Mouse (Mus musculus) forebrain, postnatal 0 days (tissue): ENCODE results near the gene Gipc2. TPM values are rescaled to one million over a fixed set of nuclear protein-coding genes. Genes with fewer than 3 reads are reported as not detected.

Experiments
- ATAC-seq: fragments of 200-750 bp; cut with Nextera tagmentation; 2 replicates; pipeline ENCODE4 v1.8.0; 2017; ENCODE audit warnings: mild to moderate bottlenecking, moderate library complexity
- DNase-seq: peaks from one replicate; pipeline ENCODE4 v3.0.0-alpha.2; 2015
- H3K27ac ChIP-seq: fragments of 300-500 bp; sonication (generic); 2 replicates; pipeline ENCODE4 v1.5.1; 2014; ENCODE audit warnings: low read depth, mild to moderate bottlenecking, antibody characterized with exemption, low read length, moderate library complexity, mixed read lengths
- H3K27me3 ChIP-seq: fragments of 300-500 bp; sonication (generic); 2 replicates; pipeline ENCODE4 v1.6.1; 2014; ENCODE audit warnings: mild to moderate bottlenecking, low read length, mixed read lengths; ENCODE audit not compliant: insufficient read depth
- H3K36me3 ChIP-seq: fragments of 300-500 bp; sonication (generic); 2 replicates; pipeline ENCODE4 v1.6.1; 2014; ENCODE audit warnings: mild to moderate bottlenecking, moderate library complexity; ENCODE audit not compliant: insufficient read depth
- H3K4me1 ChIP-seq: fragments of 300-500 bp; sonication (generic); 2 replicates; pipeline ENCODE4 v1.6.1; 2014; ENCODE audit warnings: antibody characterized with exemption; ENCODE audit not compliant: insufficient read depth
- H3K4me2 ChIP-seq: fragments of 300-500 bp; sonication (generic); 2 replicates; pipeline ENCODE4 v1.6.1; 2014; ENCODE audit warnings: low read depth, mild to moderate bottlenecking, moderate library complexity
- H3K4me3 ChIP-seq: fragments of 300-500 bp; sonication (generic); 2 replicates; pipeline ENCODE4 v1.5.1; 2014; ENCODE audit warnings: low read depth, low read length, mixed read lengths
- H3K9ac ChIP-seq: fragments of 300-500 bp; sonication (generic); 2 replicates; pipeline ENCODE4 v1.6.1; 2014; ENCODE audit warnings: mild to moderate bottlenecking
- H3K9me3 ChIP-seq: fragments of 300-500 bp; sonication (generic); 2 replicates; pipeline ENCODE4 v1.6.1; 2016; ENCODE audit warnings: low read length
- CTCF ChIP-seq: sonication (generic); IDR thresholded peaks from 2 replicates; pipeline ENCODE4 v1.5.1; 2016; ENCODE audit warnings: antibody characterized with exemption, control low read depth, low read depth
- WGBS: fragments of 180-500 bp; shearing (Covaris S2); extraction: QIAGEN DNeasy Blood & Tissue Kit; methylation state at CpG from one replicate; pipeline ENCODE4 v1.1.7; 2014; 5-methylcytosine and 5-hydroxymethylcytosine counted together
- polyA plus RNA-seq: library from polyadenylated mRNA; unstranded; fragments of >200 nt; fragmentation: Nextera tagmentation; extraction: Ambion mirVana; gene quantifications from 2 replicates; pipeline ENCODE4 v1.2.1, GENCODE M21; 2015
- total RNA-seq: library from RNA; depleted of rRNA; stranded (reverse); fragments of >200 nt; gene quantifications from 2 replicates; pipeline ENCODE4 v1.2.3, GENCODE M21; 2014

Gene Gipc2
- total and polyA plus RNA-seq, 2 experiments from 2014 or later: 6.3 to 13.9 TPM

- ATAC-seq (no peak), DNase-seq (no peak)
- Histone ChIP-seq H3K9ac (no peak overlapping the region), H3K36me3 (no peaks in the 10 kb centered on the region), H3K4me2 (no peak overlapping the region), H3K27ac (no peak overlapping the region), H3K4me3 (no peak overlapping the region), H3K27me3 (no peaks in the 10 kb centered on the region), H3K9me3 (no peaks in the 10 kb centered on the region), H3K4me1 (peaks cover 7% of the 10 kb centered on the region)
- whole genome bisulfite sequencing: 89% methylated on average over 4 of the region's 4 CpGs
- TF ChIP-seq CTCF: no peak
Observed at GRCm38 (mm10) chr3:152103381-152103780, 62.6 kb downstream of the Gipc2 start.

DNA sequence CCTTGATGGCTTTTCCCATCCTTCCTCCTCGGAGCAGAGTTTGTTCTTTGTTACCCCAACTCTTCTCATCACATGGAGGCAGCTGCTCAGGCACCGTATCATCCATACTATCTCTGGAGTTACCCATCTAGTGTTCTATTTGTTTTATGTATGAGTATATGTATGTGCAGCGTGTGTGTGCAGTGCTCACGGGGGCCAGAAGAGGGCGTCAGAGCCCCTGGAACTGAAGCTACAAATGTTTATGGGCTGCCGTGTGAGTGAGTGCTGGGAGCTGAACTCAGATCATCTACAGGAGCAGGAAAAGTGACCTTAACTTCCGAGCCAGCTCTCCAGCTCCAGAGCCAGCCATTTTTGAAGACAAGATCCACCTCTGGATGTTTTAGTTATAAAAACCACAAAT is 64.6 kb downstream of the Gipc2 start:
- Histone ChIP-seq H3K9ac (no peak overlapping the region), H3K9me3 (no peaks in the 10 kb centered on the region), H3K4me1 (peaks cover 7% of the 10 kb centered on the region), H3K4me3 (no peak overlapping the region), H3K27me3 (no peaks in the 10 kb centered on the region), H3K36me3 (no peaks in the 10 kb centered on the region), H3K27ac (no peak overlapping the region), H3K4me2 (no peak overlapping the region)
- no peak for DNase-seq
- no peak for TF ChIP-seq CTCF
- 96% methylated on average over 7 of the region's 7 CpGs for WGBS
- no peak for ATAC-seq

DNA sequence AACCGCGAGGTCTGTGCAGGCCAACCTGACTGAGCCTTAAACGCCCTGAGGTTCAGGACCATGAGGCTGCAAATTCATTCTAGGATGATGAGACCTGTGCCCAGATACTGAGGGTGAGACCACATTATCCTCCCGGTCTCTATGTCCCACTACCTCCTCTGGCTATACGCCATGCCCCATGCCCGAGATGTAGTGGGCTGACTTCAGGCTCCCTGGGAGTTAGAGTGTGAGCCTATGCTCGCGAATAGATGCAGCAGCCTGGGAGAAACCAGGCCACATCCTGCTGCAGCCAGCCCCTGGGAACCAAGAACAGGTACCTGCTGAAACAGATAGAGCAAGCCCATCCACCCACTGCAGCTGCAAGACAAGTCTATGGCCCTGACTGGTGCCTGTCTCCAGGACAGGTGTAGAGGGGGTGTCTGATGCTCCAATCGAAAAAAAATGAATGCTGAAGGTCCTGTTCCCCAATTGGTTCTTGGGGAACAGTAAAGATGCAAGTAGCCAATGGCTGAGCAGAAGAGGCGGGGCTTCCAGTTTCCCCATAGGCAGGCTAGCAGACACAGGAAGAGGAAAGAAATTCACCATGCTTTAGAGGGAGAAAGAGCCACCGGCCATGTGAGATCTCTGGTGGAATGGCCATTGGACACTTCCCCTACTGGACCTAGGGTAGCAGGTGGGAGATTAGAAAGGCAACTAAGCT is 65.8 kb downstream of the Gipc2 start:
- WGBS: 47% methylated on average over 11 of the region's 11 CpGs
- 0 out of 2 replicates have a peak overlapping the region, but pooled peaks have one; percentile 7 for H3K4me3 ChIP-seq
- peak; percentile 82 for ATAC-seq

GRCm38 (mm10) chr3:152095030-152095429 is 71.0 kb downstream of the Gipc2 start:
- no peak overlapping the region for H3K4me3 ChIP-seq
- peak; percentile 42 for ATAC-seq

More for the DNA sequence above, 65.8 kb downstream of the Gipc2 start:
- TF ChIP-seq CTCF: no peak
- no peak overlapping the region for H3K27ac ChIP-seq
- no peaks in the 10 kb centered on the region for H3K27me3 ChIP-seq
- no peak overlapping the region for H3K9ac ChIP-seq
- H3K9me3 ChIP-seq: no peaks in the 10 kb centered on the region
- H3K4me2 ChIP-seq: peak overlapping the region; percentile 23; the same call in 1 of the 2 replicates
- H3K36me3 ChIP-seq: no peaks in the 10 kb centered on the region
- peak; percentile 45 for DNase-seq
- H3K4me1 ChIP-seq: peaks cover 2% of the 10 kb centered on the region; the same call in 1 of the 2 replicates

DNA sequence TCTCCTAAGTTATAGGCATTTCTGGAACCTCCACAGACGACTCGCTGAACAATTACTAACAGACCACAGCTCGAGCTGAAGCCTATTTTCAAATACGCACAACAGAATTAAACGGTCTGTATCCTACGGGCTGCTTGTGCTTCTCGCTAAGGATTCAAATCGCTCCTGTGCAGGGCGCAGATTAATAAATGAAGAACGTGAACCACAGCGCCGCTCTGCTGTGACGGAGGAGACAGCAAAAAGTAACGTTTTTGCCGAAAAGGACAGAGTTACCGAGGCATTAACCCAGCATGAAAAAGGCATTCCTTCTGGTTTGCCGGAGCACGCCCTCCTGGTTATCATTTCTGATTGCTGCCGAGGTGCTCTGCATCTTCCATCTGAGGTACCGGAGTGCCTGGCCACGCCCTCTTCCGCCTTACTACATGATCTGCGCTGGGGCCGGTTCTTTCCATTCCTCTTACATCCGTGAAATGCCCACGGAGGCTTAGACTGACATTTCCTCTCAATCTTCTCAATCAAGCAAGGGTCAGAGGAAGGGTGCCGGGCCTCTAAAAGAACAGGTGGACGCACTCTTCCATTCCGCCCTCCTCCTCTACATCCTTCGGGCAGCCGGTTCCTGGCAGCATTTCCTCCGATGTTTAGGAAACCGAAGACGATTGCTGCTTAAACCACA is 73.5 kb downstream of the Gipc2 start:
- peak; percentile 66 for TF ChIP-seq CTCF
- Histone ChIP-seq H3K9ac (peak overlapping the region; percentile 41), H3K27me3 (no peaks in the 10 kb centered on the region), H3K4me1 (no peaks in the 10 kb centered on the region), H3K9me3 (no peaks in the 10 kb centered on the region), H3K27ac (no peak overlapping the region), H3K36me3 (no peaks in the 10 kb centered on the region), H3K4me3 (peak overlapping the region; percentile 40), H3K4me2 (peak overlapping the region; percentile 45)
- DNase-seq (peak; percentile 62), ATAC-seq (peak; percentile 44; the same call in 1 of the 2 replicates)
- WGBS: 48% methylated on average over 34 of the region's 34 CpGs

More at GRCm38 (mm10) chr3:152095030-152095429, 71.0 kb downstream of the Gipc2 start:
- Histone ChIP-seq H3K4me1 (no peaks in the 10 kb centered on the region), H3K27ac (no peak overlapping the region), H3K27me3 (no peaks in the 10 kb centered on the region), H3K9me3 (no peaks in the 10 kb centered on the region), H3K36me3 (no peaks in the 10 kb centered on the region), H3K9ac (no peak overlapping the region), H3K4me2 (no peak overlapping the region)
- DNase-seq: peak; percentile 69
- WGBS: 5% methylated on average over 3 of the region's 3 CpGs
- peak; percentile 65 for TF ChIP-seq CTCF

GRCm38 (mm10) chr3:152089178-152089577 is 76.9 kb downstream of the Gipc2 start:
- TF ChIP-seq CTCF: peak; percentile 86
- Histone ChIP-seq H3K27ac (no peak overlapping the region), H3K4me1 (no peaks in the 10 kb centered on the region), H3K4me3 (no peak overlapping the region), H3K27me3 (no peaks in the 10 kb centered on the region), H3K36me3 (no peaks in the 10 kb centered on the region), H3K4me2 (no peak overlapping the region), H3K9me3 (no peaks in the 10 kb centered on the region), H3K9ac (no peak overlapping the region)
- 4% methylated on average over 4 of the region's 4 CpGs for WGBS
- ATAC-seq: no peak; the same call in 1 of the 2 replicates
- peak; percentile 69 for DNase-seq

- no peaks in the 10 kb centered on the region for H3K27me3 ChIP-seq
- DNase-seq (no peak), ATAC-seq (no peak)
- H3K27ac ChIP-seq: no peak overlapping the region
- H3K4me2 ChIP-seq: no peak overlapping the region
- no peak overlapping the region for H3K4me3 ChIP-seq
- no peaks in the 10 kb centered on the region for H3K9me3 ChIP-seq
- H3K4me1 ChIP-seq: no peaks in the 10 kb centered on the region
- no peak overlapping the region for H3K9ac ChIP-seq
- 93% methylated on average over 3 of the region's 3 CpGs for WGBS
- TF ChIP-seq CTCF: no peak
- H3K36me3 ChIP-seq: no peaks in the 10 kb centered on the region
Observed at GRCm38 (mm10) chr3:152081381-152081780, 84.6 kb downstream of the Gipc2 start.
